Mouse (Mus musculus) ES-E14 (cell line): ENCODE measurements around the gene Tcf25. TPM values are rescaled to one million over a fixed set of nuclear protein-coding genes. Genes with fewer than 3 reads are reported as not detected.

Source experiments
- DNase-seq: peaks from one replicate; pipeline ENCODE4 v3.0.0-alpha.2; 2013; ENCODE audit warnings: low read depth, low spot score
- H3K27ac ChIP-seq: 2 replicates; pipeline ENCODE4 v1.5.1; 2012; ENCODE audit warnings: low read depth, mild to moderate bottlenecking, low read length, moderate library complexity, mixed read lengths; ENCODE audit not compliant: poor library complexity, insufficient read depth, severe bottlenecking
- H3K36me3 ChIP-seq: 2 replicates; pipeline ENCODE4 v1.6.1; 2012; ENCODE audit warnings: mild to moderate bottlenecking, low read length, moderate library complexity, mixed read lengths; ENCODE audit not compliant: control insufficient read depth, poor library complexity, insufficient read depth, severe bottlenecking
- H3K4me1 ChIP-seq, 2 experiments: fragments of 150-350 bp in 1 of 2; sonication (generic) in 1 of 2; 2 replicates each; pipeline ENCODE4 v1.6.1; 2012; ENCODE audit warnings: low read length in 2 of 2, mild to moderate bottlenecking in 1 of 2, mixed read lengths in 1 of 2; ENCODE audit not compliant: control insufficient read depth in 2 of 2, insufficient read depth in 2 of 2, poor library complexity in 1 of 2
- H3K4me3 ChIP-seq, 2 experiments: fragments of 150-350 bp in 1 of 2; sonication (generic) in 1 of 2; 2 replicates each; pipeline ENCODE4 v1.5.1; 2012; ENCODE audit warnings: low read length in 2 of 2, low read depth in 1 of 2, mild to moderate bottlenecking in 1 of 2, mixed read lengths in 1 of 2; ENCODE audit not compliant: insufficient read depth in 1 of 2, poor library complexity in 1 of 2, severe bottlenecking in 1 of 2
- H3K9ac ChIP-seq: 2 replicates; pipeline ENCODE4 v1.6.1; 2012; ENCODE audit warnings: low read depth, mild to moderate bottlenecking, low read length, mixed read lengths; ENCODE audit not compliant: poor library complexity, insufficient read depth, severe bottlenecking
- H3K9me3 ChIP-seq: fragments of 150-350 bp; sonication (generic); 2 replicates; pipeline ENCODE4 v1.6.1; 2012; ENCODE audit warnings: low read depth, mild to moderate bottlenecking, low read length; ENCODE audit not compliant: control insufficient read depth, insufficient read depth
- CHD2 ChIP-seq: IDR thresholded peaks from 2 replicates; pipeline ENCODE4 v1.6.1; 2014; ENCODE audit warnings: mild to moderate bottlenecking, low read depth, low read length, inconsistent platforms
- HCFC1 ChIP-seq: IDR thresholded peaks from 2 replicates; pipeline ENCODE4 v1.6.1; 2012; ENCODE audit warnings: low read length, inconsistent platforms, borderline replicate concordance; ENCODE audit not compliant: insufficient read depth
- MAFK ChIP-seq: IDR thresholded peaks from 2 replicates; pipeline ENCODE4 v1.6.1; 2014; ENCODE audit warnings: mild to moderate bottlenecking, low read depth, low read length, inconsistent platforms; ENCODE audit not compliant: insufficient read depth
- ZC3H11A ChIP-seq: IDR thresholded peaks from 2 replicates; pipeline ENCODE4 v1.6.1; 2012; ENCODE audit warnings: low read depth, mild to moderate bottlenecking, inconsistent platforms, low read length, borderline replicate concordance
- ZNF384 ChIP-seq: IDR thresholded peaks from 2 replicates; pipeline ENCODE4 v1.6.1; 2012; ENCODE audit warnings: low read depth, low read length, inconsistent platforms
- in situ Hi-C, 2 experiments: fragments of 600-800 bp; cut with MboI; formaldehyde crosslinking; loops; one replicate each; pipeline ENCODE4 v1.15.1; 2025; ENCODE audit warnings: low sequenced_read_pairs in 2 of 2, inconsistent platforms in 1 of 2; ENCODE audit not compliant: unreplicated experiment in 2 of 2
- total RNA-seq: library from RNA; depleted of rRNA; stranded (reverse); fragments of 300-350 nt; gene quantifications from 2 replicates; pipeline ENCODE4 v1.2.3, GENCODE M21; 2012

The Tcf25 gene
- total RNA-seq, 1 experiment, result 114 TPM

DNA sequence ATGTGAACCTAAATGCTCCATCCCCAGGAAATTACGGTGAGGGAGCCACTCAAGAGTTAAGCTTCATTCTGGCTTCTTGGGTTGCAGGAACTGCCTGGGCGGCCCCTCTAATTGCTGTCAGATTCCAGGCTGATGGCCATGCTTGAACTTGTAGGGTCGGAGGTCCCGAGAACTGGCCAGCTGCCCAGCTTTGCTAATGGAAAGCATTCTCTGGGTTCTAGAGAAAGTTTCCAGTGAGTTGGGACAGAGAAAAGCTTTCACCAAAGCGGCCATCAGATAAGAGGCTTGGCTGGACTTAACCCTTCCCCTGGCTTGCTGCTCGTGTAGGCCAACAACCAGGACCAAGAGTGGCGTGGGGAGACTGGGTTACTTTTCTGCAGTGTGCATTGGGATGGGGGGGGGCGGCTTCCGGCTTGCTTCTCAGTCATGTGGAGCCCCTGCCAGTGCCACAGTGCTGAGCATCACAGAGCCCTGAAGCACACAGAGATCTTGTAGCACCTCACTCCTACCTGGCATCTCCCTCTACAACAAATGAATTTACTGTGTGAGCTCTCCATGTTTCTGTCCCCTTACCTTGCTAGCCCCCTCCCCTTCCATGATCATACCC lies 25.2 kb upstream of the Tcf25 start:
- Histone ChIP-seq H3K27ac (no peak overlapping the region), H3K4me1 (peaks cover 0 to 6% of the 10 kb centered on the region in 2 experiments; a peak in 2 of 4 replicates), H3K9ac (no peak overlapping the region), H3K36me3 (peaks cover 3% of the 10 kb centered on the region; the same call in 1 of the 2 replicates), H3K4me3 (no peak overlapping the region), H3K9me3 (no peaks in the 10 kb centered on the region)
- TF ChIP-seq CHD2, result no peak
- no peak for TF ChIP-seq HCFC1
- TF ChIP-seq ZNF384, result no peak
- no peak for TF ChIP-seq ZC3H11A
- TF ChIP-seq MAFK, result no peak
- in situ Hi-C loops, result no loop called here
- no peak for DNase-seq

DNA sequence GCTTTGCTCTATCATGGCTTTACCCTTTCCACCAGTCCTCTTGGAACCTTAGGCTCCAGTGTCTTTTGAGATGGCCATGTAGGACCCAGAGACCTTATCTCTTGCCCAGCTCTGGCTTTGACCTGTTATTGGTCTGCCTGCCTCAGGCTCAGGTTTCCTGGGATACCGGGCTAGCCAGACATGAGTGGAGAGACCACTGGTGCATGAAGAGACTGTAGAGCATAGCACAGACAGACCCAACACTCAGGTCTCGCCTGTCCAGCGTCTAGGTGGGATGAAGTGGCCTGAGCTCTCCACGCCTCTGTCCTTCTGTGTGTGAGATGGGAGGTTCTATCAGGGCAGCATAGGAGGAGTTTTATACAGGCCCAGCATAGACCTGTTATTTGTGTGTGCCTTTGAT lies 24.5 kb upstream of the Tcf25 start:
- peaks cover 3% of the 10 kb centered on the region; the same call in 1 of the 2 replicates for H3K36me3 ChIP-seq
- no peaks in the 10 kb centered on the region for H3K9me3 ChIP-seq
- H3K4me3 ChIP-seq, result no peak overlapping the region
- peaks cover 2% of the 10 kb centered on the region in 2 experiments; a peak in 2 of 4 replicates for H3K4me1 ChIP-seq
- no peak for TF ChIP-seq CHD2
- TF ChIP-seq MAFK, result no peak
- TF ChIP-seq ZC3H11A, result no peak
- TF ChIP-seq ZNF384, result no peak
- TF ChIP-seq HCFC1, result no peak
- no peak overlapping the region for H3K27ac ChIP-seq
- no peak for DNase-seq
- H3K9ac ChIP-seq, result no peak overlapping the region
- in situ Hi-C loops, result no loop called here

GRCm38 (mm10) chr8:123352118-123352517 lies 21.4 kb upstream of the Tcf25 start:
- H3K9me3 ChIP-seq, result no peaks in the 10 kb centered on the region
- no peak for DNase-seq
- H3K4me1 ChIP-seq, result peaks cover 2% of the 10 kb centered on the region in 2 experiments; a peak in 2 of 4 replicates
- no peak overlapping the region for H3K9ac ChIP-seq
- in situ Hi-C loops, result no loop called here
- peaks cover 7% of the 10 kb centered on the region; the same call in 1 of the 2 replicates for H3K36me3 ChIP-seq
- no peak overlapping the region for H3K27ac ChIP-seq
- TF ChIP-seq ZNF384, result no peak
- peak; percentile 75 for TF ChIP-seq MAFK
- no peak overlapping the region for H3K4me3 ChIP-seq

DNA sequence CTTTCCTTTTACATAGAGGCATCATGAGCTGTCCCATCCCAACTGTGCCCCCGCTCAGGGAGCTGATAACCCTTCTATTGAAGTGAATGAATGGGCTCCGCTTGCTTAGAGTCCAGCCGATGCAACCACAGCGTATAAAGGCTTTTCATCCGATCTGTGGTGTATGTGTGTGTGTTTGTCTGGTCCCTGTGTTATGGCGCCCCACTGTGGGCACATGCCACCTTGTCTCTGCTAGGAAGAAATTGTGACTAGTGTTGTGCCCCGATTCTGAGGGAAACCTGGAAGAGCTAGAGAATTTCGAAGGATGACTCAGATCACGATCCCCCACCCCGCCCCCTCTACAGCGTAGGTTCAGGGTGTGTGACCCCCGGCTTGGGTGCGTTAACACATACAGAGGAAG lies 20.8 kb upstream of the Tcf25 start:
- no peak overlapping the region for H3K9ac ChIP-seq
- no peak overlapping the region for H3K27ac ChIP-seq
- H3K4me1 ChIP-seq, result peaks cover 2% of the 10 kb centered on the region in 2 experiments; a peak in 2 of 4 replicates
- TF ChIP-seq CHD2, result no peak
- no peak for TF ChIP-seq HCFC1
- no peak for TF ChIP-seq ZC3H11A
- no peak for TF ChIP-seq MAFK
- no peak for TF ChIP-seq ZNF384
- no peak for DNase-seq
- no peak overlapping the region for H3K4me3 ChIP-seq
- H3K9me3 ChIP-seq, result no peaks in the 10 kb centered on the region
- peaks cover 5% of the 10 kb centered on the region; the same call in 1 of the 2 replicates for H3K36me3 ChIP-seq
- in situ Hi-C loops, result no loop called here

- peaks cover 2% of the 10 kb centered on the region in 2 experiments; a peak in 2 of 4 replicates for H3K4me1 ChIP-seq
- DNase-seq, result no peak
- TF ChIP-seq CHD2 (no peak), MAFK (no peak), ZC3H11A (no peak), ZNF384 (no peak), HCFC1 (no peak)
- no peak overlapping the region for H3K9ac ChIP-seq
- in situ Hi-C loops, result no loop called here
- H3K9me3 ChIP-seq, result no peaks in the 10 kb centered on the region
- no peak overlapping the region for H3K27ac ChIP-seq
- no peak overlapping the region for H3K4me3 ChIP-seq
- 0 out of 2 replicates have a peak, but pooled peaks cover 4% of the 10 kb centered on the region for H3K36me3 ChIP-seq
Observed at GRCm38 (mm10) chr8:123353216-123353615, 20.3 kb upstream of the Tcf25 start.
